Mouse (Mus musculus) common myeloid progenitor, adult 5-6 weeks (primary cell): ENCODE results near the gene Slc13a3. TPM values are rescaled to one million over a fixed set of nuclear protein-coding genes. Genes with fewer than 3 reads are reported as not detected.
A peak's percentile ranks its signal among the peaks of the same experiment; 100 is the strongest.

Experiments
- ATAC-seq: replicated peaks from 2 replicates; pipeline ENCODE4 v1.8.0; 2016; ENCODE audit warnings: low read depth, mild to moderate bottlenecking, moderate TSS enrichment, inconsistent platforms; ENCODE audit not compliant: poor library complexity, severe bottlenecking
- total RNA-seq: library from RNA; stranded (forward); fragments of 200-1000, 187-1606 nt; gene quantifications from 2 replicates; pipeline ENCODE4 v1.2.3, GENCODE M21; 2017

Slc13a3 gene
- not detected in 2 replicates for total RNA-seq

DNA sequence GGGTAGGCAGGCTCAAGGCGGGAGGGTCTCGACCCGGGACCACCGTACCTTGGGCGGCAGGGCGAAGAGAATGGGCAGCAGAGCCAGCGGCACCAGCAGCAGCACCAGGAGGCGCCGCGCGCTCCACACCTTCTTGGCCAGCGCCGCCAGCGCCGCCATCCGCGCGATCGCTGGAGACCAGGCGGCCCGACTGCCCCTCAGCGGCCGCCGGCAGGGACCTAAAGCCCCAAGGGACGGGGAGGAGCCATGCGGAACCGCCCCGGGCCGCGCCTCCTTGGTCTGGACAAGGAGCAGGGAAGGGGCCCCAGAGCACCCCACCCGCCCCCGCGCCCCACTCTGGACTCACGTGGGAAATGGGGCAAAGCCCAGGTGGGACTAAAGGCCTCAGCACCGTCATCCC, at the start of gene Slc13a3:
Gene Slc13a3 (minus strand): TSS at position 228 of the 400 bp plus-strand sequence.
- no peak; the same call in 1 of the 2 replicates for ATAC-seq

GRCm38 (mm10) chr2:165515178-165515728, 42.2 kb upstream of the Slc13a3 start:
- no peak for ATAC-seq

- no peak for ATAC-seq
Measured at GRCm38 (mm10) chr2:165512870-165513600, 40.0 kb upstream of the Slc13a3 start.

DNA sequence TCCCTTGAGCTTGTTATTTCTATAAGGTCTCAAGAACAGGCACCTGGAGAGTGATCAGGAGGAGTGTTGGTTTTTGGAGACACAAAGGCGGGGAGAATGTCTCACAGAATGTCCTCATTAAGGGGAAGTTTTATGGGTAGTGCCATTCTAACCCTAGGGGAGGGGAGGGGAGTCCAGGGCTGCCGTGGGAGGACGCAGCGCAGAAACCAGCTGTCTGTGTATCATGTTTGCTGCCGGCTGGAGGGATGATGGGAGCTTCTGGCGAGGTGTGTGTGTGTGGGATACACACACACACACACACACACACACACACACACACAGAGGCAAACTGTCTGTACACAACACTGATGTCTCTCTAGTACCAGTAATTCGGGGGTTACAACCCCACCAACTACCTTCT, 39.4 kb upstream of the Slc13a3 start:
- no peak for ATAC-seq

DNA sequence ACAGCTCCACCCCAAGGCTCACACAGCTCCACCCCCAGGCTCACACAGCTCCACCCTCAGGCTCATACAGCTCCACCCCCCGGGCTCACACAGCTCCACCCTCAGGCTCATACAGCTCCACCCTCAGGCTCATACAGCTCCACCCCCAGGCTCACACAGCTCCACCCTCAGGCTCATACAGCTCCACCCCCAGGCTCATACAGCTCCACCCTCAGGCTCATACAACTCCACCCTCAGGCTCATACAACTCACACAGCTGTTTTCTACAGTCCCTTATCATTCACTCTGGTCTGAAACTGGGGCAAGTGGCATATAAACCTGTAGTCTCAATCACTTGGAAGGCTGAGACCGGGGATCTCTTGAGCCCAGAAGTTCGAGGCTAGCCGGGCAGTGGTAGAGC, 38.5 kb upstream of the Slc13a3 start:
- ATAC-seq: 0 out of 2 replicates have a peak, but pooled peaks have one; percentile 50

- peak; percentile 32; the same call in 1 of the 2 replicates for ATAC-seq
Measured at GRCm38 (mm10) chr2:165510914-165511458, 38.0 kb upstream of the Slc13a3 start.

DNA sequence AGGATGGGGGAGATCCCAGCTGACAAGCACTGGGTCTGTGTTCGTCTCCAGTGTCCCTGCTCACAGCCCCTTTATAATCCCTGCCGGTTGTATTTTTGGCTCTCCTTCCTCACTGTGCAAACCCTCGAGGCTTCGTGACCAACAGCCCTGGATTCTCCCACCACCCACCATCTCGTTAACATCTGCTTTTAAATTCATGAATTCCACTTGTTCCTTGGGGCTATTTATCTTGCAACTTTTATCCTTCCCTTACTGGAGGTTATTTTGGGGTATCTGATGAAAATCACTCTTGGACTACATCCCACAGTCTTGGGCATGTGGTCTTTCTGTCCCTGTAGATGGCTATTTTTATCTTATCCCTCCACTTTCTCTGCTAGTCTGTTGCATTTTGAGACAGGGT, 37.4 kb upstream of the Slc13a3 start:
- ATAC-seq: no peak

GRCm38 (mm10) chr2:165509686-165510085, 36.7 kb upstream of the Slc13a3 start:
- ATAC-seq: no peak

DNA sequence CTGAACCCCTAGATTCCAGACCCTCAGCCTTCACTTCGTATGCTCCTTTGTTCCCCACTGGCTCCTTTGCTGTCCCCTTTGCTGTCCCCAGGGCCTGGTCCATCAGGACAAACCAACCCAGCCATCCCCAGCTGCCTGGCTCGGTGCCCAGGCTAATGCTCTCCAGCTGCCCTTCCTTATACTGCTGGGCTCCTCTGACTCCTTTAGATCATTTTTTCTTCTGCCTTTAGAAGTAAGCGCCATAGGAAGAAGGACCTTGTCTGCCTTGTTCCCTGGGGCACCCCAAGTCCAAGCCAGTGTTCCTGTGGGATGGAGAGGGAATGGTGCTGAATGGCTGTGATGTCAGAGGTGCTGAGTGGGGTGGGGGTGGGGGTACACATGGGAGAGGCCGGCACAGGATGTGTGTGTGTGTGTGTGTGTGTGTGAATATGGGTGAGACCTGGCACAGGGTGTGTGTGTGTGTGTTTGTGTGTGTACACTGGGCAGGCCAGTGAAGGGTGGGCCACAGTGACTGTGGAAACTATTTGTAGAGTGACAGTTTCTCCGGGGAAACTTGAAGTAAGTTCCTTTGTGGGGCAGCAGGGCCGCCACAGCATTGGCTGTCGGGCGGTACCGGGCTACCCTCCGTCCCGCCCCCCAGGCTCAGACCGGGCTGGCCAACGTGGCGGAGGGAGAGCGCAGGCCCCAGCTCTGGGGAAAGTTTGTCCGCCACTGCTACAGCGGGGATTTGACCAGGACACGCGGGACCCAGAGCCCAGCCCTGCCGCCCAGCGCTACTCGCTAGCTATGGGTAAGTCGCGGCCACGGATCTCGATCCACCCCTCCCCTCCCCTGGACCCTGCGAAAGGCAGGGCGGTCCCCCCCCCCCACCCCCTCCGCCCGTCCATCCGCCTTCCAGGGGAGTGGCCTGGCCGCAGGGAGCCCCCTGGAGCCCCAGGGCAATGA, 30.5 kb upstream of the Slc13a3 start, which contains the start of gene Slc2a10:
Gene Slc2a10 (plus strand): TSS at position 529 of the 945 bp plus-strand sequence.
- peak; percentile 87 for ATAC-seq

- no peak for ATAC-seq
Measured at GRCm38 (mm10) chr2:165498816-165499215, 25.8 kb upstream of the Slc13a3 start.

- no peak for ATAC-seq
Measured at GRCm38 (mm10) chr2:165497706-165498275, 24.8 kb upstream of the Slc13a3 start.

DNA sequence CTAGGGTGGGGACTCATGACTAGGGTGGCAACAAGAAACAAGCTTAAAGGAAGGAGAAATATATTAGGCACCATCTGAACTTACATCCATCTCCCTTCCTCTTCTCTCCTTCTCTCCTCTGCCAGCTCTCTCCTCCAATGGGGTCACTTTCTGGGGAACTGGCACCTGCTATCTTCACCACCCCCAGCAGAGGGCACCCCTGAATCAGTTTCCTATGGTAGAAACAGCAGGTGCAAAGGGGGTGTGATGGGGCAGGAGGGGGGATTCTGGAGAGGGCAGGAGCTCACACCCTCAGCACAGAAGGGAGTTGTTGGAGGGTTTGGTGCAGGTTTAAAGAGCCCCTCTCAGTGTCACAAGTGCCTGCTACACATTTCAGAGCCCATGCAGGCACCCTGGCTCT, 23.2 kb upstream of the Slc13a3 start:
- peak; percentile 52 for ATAC-seq

DNA sequence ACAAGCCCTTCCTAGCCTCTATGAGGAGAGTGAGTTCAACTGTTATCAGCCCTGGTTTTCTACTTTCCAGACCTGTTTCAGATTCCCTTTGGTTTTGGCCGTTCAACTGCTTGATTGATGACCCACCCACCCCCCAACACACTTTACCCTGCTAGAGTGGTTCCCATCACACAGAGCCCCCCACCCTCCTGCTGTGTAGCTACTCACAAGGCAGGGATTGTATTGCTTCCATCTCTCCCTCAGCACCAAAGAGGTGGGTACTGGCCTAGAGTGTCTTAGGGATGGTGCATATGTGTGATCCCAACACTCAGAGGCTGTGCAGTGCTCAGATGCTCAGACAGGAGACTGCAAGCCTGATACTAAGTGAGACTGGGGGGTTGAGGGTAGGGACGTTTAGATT, 21.5 kb upstream of the Slc13a3 start:
- ATAC-seq: no peak

GRCm38 (mm10) chr2:165493587-165494210, 20.7 kb upstream of the Slc13a3 start:
- ATAC-seq: peak; percentile 1; the same call in 1 of the 2 replicates

GRCm38 (mm10) chr2:165492648-165493553, 19.9 kb upstream of the Slc13a3 start, which contains the start of gene Trp53rka:
Trp53rka (minus strand) TSS chr2:165493324.
- peak; percentile 89 for ATAC-seq

- ATAC-seq: peak; percentile 64
Measured at GRCm38 (mm10) chr2:165486881-165487535, 14.0 kb upstream of the Slc13a3 start.

DNA sequence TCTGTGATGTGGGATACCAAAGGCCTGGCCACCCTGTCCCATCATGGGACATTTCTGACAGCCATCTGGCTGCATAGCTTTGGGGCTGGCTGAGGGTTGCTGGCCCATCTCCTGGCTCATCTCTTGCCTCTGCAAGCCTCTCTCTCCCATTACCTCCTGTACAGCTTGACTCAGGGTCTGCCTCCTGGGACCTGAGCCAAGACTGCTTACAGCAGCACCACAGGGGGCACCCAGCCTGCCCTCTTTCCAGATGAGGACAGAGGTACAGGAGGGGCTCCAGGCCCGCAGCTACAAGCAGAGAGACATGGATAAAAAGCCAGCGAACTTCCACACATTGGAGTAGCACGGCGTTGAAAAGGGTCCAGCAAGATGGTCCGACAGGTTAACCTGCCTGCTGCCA, 13.4 kb upstream of the Slc13a3 start:
- ATAC-seq: no peak

GRCm38 (mm10) chr2:165485826-165486225, 12.8 kb upstream of the Slc13a3 start:
- no peak for ATAC-seq
